Mouse (Mus musculus): Measurements from ENCODE around the gene Ccdc40. TPM values are rescaled to one million over a fixed set of nuclear protein-coding genes. Genes with fewer than 3 reads are reported as not detected.
A peak's percentile ranks its signal among the peaks of the same experiment; 100 is the strongest.

Gene Ccdc40
- polyA plus RNA-seq, 1 experiment: 4.3 TPM

GRCm38 (mm10) chr11:119217861-119218260, 10.5 kb upstream of the Ccdc40 start:
- H3K27me3 ChIP-seq (replicated peaks): peaks cover 79% of the 10 kb centered on the region
- H3K4me3 ChIP-seq (replicated peaks): no peak overlapping the region
- H3K4me1 ChIP-seq: peaks cover 15% of the 10 kb centered on the region
- H3K36me3 ChIP-seq (replicated peaks; ENCODE audit: low read length): no peaks in the 10 kb centered on the region
- no peaks in the 10 kb centered on the region for H3K9me3 ChIP-seq
- no peak for TF ChIP-seq GATA1 (IDR thresholded peaks at IDR 0.05; ENCODE audit: borderline replicate concordance, low read length)
- no peak for TF ChIP-seq FLI1 (IDR thresholded peaks at IDR 0.05; ENCODE audit: low read length)

DNA sequence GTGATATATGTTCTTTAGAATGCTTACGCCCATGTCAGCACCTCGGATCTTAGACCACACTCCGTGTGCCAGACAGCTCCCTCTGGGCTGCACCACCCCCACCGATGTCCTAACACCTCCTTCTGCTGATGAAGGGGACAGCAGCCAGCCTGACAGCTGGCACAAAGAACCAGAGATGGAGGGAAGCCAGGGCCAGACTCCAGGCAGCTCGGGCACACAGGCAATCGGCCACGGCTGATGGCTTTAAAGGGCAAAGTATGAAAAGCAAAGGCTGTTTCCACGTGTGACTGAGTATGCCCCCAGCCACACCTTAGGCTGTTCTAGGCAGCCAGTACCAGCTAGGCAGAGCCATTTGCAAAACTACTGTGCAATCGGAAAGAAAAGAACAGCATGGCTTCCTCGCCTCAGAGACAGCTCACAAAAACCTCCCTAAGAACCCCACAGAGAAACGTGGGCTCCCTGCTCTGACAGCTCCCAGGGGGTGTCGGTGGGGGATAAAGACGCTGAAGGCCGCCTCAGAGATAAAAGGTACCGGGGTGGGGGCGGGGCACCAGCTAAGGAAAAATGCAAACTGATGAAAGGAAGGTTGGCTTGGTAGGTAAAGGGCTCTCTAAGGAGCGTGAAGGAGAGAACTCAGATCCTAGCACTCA, 8.4 kb upstream of the Ccdc40 start:
- Histone ChIP-seq H3K4me1 (peaks cover 14% of the 10 kb centered on the region), H3K4me3 (replicated peaks) (no peak overlapping the region), H3K9me3 (no peaks in the 10 kb centered on the region), H3K36me3 (replicated peaks; ENCODE audit: low read length) (no peaks in the 10 kb centered on the region), H3K27me3 (replicated peaks) (peaks cover 81% of the 10 kb centered on the region)
- TF ChIP-seq GATA1 (IDR thresholded peaks at IDR 0.05; ENCODE audit: borderline replicate concordance, low read length): no peak
- TF ChIP-seq FLI1 (IDR thresholded peaks at IDR 0.05; ENCODE audit: low read length): no peak

DNA sequence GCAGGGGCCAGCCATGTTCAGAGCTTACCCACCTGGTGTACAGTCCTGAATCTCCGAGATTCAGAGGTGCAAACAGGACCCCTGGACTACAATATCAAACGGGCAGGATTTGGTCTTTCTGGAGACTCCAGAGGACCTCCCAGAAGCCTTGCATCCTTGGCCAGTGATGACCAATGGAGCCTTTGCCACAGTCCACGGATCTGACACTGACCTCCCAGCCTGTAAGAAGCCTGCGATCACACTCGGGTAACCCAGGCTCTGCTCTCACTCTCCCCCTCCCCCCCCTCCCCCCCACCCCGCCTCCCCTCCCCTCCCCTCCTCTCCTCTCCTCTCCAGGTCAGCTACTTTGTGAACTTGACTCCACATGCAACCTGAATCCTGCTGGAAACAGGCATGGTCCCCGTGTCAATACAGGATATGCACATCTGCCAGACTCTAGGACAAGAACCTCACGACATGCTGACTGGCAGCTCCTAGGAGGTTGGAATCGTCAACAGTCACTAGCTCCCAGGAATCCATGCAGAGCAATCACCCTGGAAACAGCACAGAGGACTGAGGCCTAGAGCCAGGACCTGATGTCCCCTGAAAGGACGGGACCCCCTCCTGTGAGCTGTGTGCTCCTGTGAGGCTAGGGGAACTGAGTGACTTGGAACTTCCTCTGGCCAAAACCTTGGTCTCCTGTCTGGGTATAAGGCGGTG, 6.4 kb upstream of the Ccdc40 start:
- no peak for TF ChIP-seq GATA1 (IDR thresholded peaks at IDR 0.05; ENCODE audit: borderline replicate concordance, low read length)
- no peak for TF ChIP-seq FLI1 (IDR thresholded peaks at IDR 0.05; ENCODE audit: low read length)
- Histone ChIP-seq H3K27me3 (replicated peaks) (peaks cover 83% of the 10 kb centered on the region), H3K9me3 (no peaks in the 10 kb centered on the region), H3K4me1 (no peaks in the 10 kb centered on the region), H3K36me3 (replicated peaks; ENCODE audit: low read length) (no peaks in the 10 kb centered on the region), H3K4me3 (replicated peaks) (no peak overlapping the region)

- TF ChIP-seq FLI1 (IDR thresholded peaks at IDR 0.05; ENCODE audit: low read length) (no peak), GATA1 (IDR thresholded peaks at IDR 0.05; ENCODE audit: borderline replicate concordance, low read length) (no peak)
- H3K9me3 ChIP-seq: no peaks in the 10 kb centered on the region
- H3K4me3 ChIP-seq (replicated peaks): no peak overlapping the region
- peaks cover 10% of the 10 kb centered on the region for H3K4me1 ChIP-seq
- no peaks in the 10 kb centered on the region for H3K36me3 ChIP-seq (replicated peaks; ENCODE audit: low read length)
- H3K27me3 ChIP-seq (replicated peaks): peaks cover 84% of the 10 kb centered on the region
These were observed 5.1 kb upstream of the Ccdc40 start for GRCm38 (mm10) chr11:119223124-119223890.

DNA sequence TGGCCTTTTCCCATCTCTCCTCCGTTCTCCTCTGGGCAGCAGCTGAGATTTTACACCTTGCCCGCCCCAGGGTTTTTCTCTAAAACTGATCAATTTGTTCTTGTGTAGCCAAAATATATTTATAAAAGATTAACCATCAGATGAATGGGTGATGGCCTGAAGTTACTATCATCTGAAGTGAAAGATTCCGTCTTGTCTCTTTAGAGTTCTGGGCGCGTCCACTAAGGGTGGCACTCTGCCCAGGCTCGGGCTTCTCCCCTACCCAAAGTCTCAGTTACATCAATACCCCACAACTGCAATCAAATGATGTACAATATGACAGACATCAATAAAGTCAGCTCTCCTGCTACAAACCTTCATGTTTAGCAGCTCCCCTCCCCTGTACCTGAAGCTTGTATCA, 3.4 kb upstream of the Ccdc40 start:
- Histone ChIP-seq H3K36me3 (replicated peaks; ENCODE audit: low read length) (no peaks in the 10 kb centered on the region), H3K4me3 (replicated peaks) (no peak overlapping the region), H3K4me1 (peaks cover 22% of the 10 kb centered on the region), H3K9me3 (no peaks in the 10 kb centered on the region), H3K27me3 (replicated peaks) (peaks cover 90% of the 10 kb centered on the region)
- TF ChIP-seq FLI1 (IDR thresholded peaks at IDR 0.05; ENCODE audit: low read length): no peak
- no peak for TF ChIP-seq GATA1 (IDR thresholded peaks at IDR 0.05; ENCODE audit: borderline replicate concordance, low read length)

DNA sequence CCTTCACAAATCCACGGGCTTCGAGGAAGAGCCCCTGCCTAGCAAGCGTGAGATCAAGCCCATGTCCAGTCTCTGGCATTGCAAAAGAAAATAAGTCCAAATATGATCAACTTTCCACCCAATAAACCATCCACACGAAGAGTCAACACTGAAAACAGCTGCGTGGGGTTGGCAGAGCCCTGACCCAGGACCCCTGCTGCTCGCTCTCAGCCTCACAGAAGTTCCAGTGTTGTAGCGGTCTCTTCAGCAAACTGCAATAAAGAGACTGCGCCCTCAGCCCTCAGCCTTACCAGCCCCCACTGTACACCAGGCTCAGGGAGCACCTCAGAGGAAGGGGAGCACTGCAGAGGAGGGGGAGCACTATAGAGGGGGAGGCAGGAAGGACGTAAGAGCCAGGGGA, 2.7 kb upstream of the Ccdc40 start:
- no peaks in the 10 kb centered on the region for H3K9me3 ChIP-seq
- TF ChIP-seq FLI1 (IDR thresholded peaks at IDR 0.05; ENCODE audit: low read length) (no peak), GATA1 (IDR thresholded peaks at IDR 0.05; ENCODE audit: borderline replicate concordance, low read length) (no peak)

GRCm38 (mm10) chr11:119227591-119227990, 781 bp upstream of the Ccdc40 start:
- TF ChIP-seq FLI1 (IDR thresholded peaks at IDR 0.05; ENCODE audit: low read length) (no peak), GATA1 (IDR thresholded peaks at IDR 0.05; ENCODE audit: borderline replicate concordance, low read length) (no peak)
- Histone ChIP-seq H3K9me3 (no peaks in the 10 kb centered on the region), H3K4me3 (replicated peaks) (peak overlapping the region; percentile 92), H3K4me1 (peaks cover 22% of the 10 kb centered on the region), H3K36me3 (replicated peaks; ENCODE audit: low read length) (no peaks in the 10 kb centered on the region), H3K27me3 (replicated peaks) (peaks cover 95% of the 10 kb centered on the region)

More for the DNA sequence above, 2.7 kb upstream of the Ccdc40 start:
- Histone ChIP-seq H3K4me3 (replicated peaks) (peak overlapping the region; percentile 7), H3K27me3 (replicated peaks) (peaks cover 90% of the 10 kb centered on the region), H3K36me3 (replicated peaks; ENCODE audit: low read length) (no peaks in the 10 kb centered on the region), H3K4me1 (peaks cover 22% of the 10 kb centered on the region)

- peak overlapping the region; percentile 92 for H3K4me3 ChIP-seq (replicated peaks)
- H3K36me3 ChIP-seq (replicated peaks; ENCODE audit: low read length): no peaks in the 10 kb centered on the region
- TF ChIP-seq GATA1 (IDR thresholded peaks at IDR 0.05; ENCODE audit: borderline replicate concordance, low read length): no peak
- H3K9me3 ChIP-seq: no peaks in the 10 kb centered on the region
- peaks cover 22% of the 10 kb centered on the region for H3K4me1 ChIP-seq
- peaks cover 89% of the 10 kb centered on the region for H3K27me3 ChIP-seq (replicated peaks)
These were observed 664 bp downstream of the Ccdc40 start for GRCm38 (mm10) chr11:119228846-119229626.

DNA sequence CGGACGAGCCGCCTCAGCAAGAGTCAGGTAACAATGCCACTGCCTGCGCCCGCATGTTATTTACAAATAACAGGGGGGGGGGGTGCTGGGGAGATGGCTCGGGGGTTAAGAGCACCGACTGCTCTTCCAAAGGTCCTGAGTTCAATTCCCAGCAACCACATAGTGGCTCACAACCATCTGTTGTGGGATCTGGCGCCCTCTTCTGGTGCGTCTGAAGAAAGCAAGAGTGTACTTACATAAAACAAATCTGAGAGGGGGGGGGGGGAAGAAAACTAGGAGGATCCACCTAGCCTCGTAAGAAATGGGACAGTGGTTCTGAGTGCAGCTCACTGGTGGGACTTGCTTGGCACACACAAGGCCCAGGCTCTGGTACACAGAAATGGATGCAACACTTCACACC, 6.4 kb downstream of the Ccdc40 start:
- Histone ChIP-seq H3K4me3 (replicated peaks) (no peak overlapping the region), H3K9me3 (peaks cover 14% of the 10 kb centered on the region), H3K27me3 (replicated peaks) (peaks cover 66% of the 10 kb centered on the region), H3K4me1 (peaks cover 24% of the 10 kb centered on the region), H3K36me3 (replicated peaks; ENCODE audit: low read length) (no peaks in the 10 kb centered on the region)
- TF ChIP-seq GATA1 (IDR thresholded peaks at IDR 0.05; ENCODE audit: borderline replicate concordance, low read length): no peak
- no peak for TF ChIP-seq FLI1 (IDR thresholded peaks at IDR 0.05; ENCODE audit: low read length)

All from megakaryocyte, embryonic 14.5 days (primary cell).